In genomic region chr2:118983812-118984211, GRCm38 (mm10) we compare ENCODE assay signal across 21 mouse cellular contexts. TPM values are rescaled to one million over a fixed set of nuclear protein-coding genes. Genes with fewer than 3 reads are reported as not detected.
DNase-seq lines count a peak whose midpoint lies in the region; ATAC-seq and TF ChIP-seq lines count a peak whose summit lies in the region.
"Had no signal": no experiment of that assay in that cellular context is flagged by ENCODE, and none has a peak within 500 bp of the region (broad histone marks: within the 10 kb centered on the region; RNA-seq: fewer than 3 reads in every experiment).

No protein-coding gene starts in this region.

- no peak for TF ChIP-seq POLR2A in MEL (IDR thresholded peaks at IDR 0.05; ENCODE audit: control insufficient read depth in 1 of 2, insufficient read depth in 1 of 2, low read depth in 1 of 2, low read length in 2 of 2, poor library complexity in 1 of 2)

- H3K4me3 ChIP-seq in intestine, postnatal 0 days (ENCODE audit: low read depth, low read length), result no peak overlapping the region
- H3K4me3 ChIP-seq in intestine, embryonic 15.5 days (replicated peaks), result no peak overlapping the region
- no peak overlapping the region for H3K4me3 ChIP-seq in MEL (ENCODE audit: control insufficient read depth in 1 of 2, insufficient read depth in 1 of 2, low read depth in 2 of 2, low read length in 2 of 2)
- no peak overlapping the region for H3K4me3 ChIP-seq in forebrain, embryonic 13.5 days
- H3K4me3 ChIP-seq: embryonic facial prominence, embryonic 12.5 days; heart, embryonic 15.5 days; hindbrain, embryonic 10.5 days; limb, embryonic 15.5 days had no signal

- TF ChIP-seq CTCF in intestine, postnatal 0 days (IDR thresholded peaks at IDR 0.05; ENCODE audit: low read depth), result peak; percentile 33
- TF ChIP-seq CTCF in MEL (IDR thresholded peaks at IDR 0.05 in 2 of 3, conservative IDR thresholded peaks at IDR 0.05 in 1 of 3; ENCODE audit: control insufficient read depth in 1 of 3, insufficient read depth in 1 of 3, low read depth in 2 of 3, low read length in 3 of 3, poor library complexity in 1 of 3, severe bottlenecking in 1 of 3), result peak in 1 of 3 experiments; percentile 24; a peak in 2 of 6 replicates

- ATAC-seq in intestine, postnatal 0 days, result no peak
- ATAC-seq in intestine, embryonic 15.5 days, result no peak
- ATAC-seq in megakaryocyte progenitor cell, adult 5-6 weeks (replicated peaks; ENCODE audit: poor library complexity), result 0 out of 2 replicates have a peak, but pooled peaks have one; percentile 9
- no peak for ATAC-seq in forebrain, embryonic 13.5 days
- ATAC-seq: forebrain, embryonic 16.5 days; intestine, embryonic 16.5 days had no signal

- no peaks in the 10 kb centered on the region for H3K27me3 ChIP-seq in intestine, postnatal 0 days (replicated peaks; ENCODE audit: control insufficient read depth, insufficient read depth, low read length)
- H3K27me3 ChIP-seq in intestine, embryonic 15.5 days (replicated peaks), result no peaks in the 10 kb centered on the region
- H3K27me3 ChIP-seq in MEL (ENCODE audit: control insufficient read depth in 1 of 2, insufficient read depth in 2 of 2, low read length in 2 of 2), result no peaks in the 10 kb centered on the region
- no peaks in the 10 kb centered on the region; the same call in 1 of the 2 replicates for H3K27me3 ChIP-seq in forebrain, embryonic 13.5 days
- H3K27me3 ChIP-seq: limb, embryonic 15.5 days had no signal

- no peak for TF ChIP-seq EP300 in MEL (IDR thresholded peaks at IDR 0.05; ENCODE audit: low read depth in 1 of 2, low read length in 2 of 2)

- no peak overlapping the region for H3K27ac ChIP-seq in intestine, postnatal 0 days (ENCODE audit: low read depth, low read length)
- no peak overlapping the region for H3K27ac ChIP-seq in intestine, embryonic 15.5 days
- no peak overlapping the region for H3K27ac ChIP-seq in MEL (ENCODE audit: control insufficient read depth, low read depth, low read length)
- no peak overlapping the region for H3K27ac ChIP-seq in forebrain, embryonic 13.5 days
- H3K27ac ChIP-seq: embryonic facial prominence, embryonic 12.5 days; heart, embryonic 15.5 days; hindbrain, embryonic 10.5 days; limb, embryonic 15.5 days; macrophage had no signal

- H3K4me1 ChIP-seq in intestine, postnatal 0 days (replicated peaks; ENCODE audit: control insufficient read depth, insufficient read depth, low read length), result no peaks in the 10 kb centered on the region
- H3K4me1 ChIP-seq in intestine, embryonic 15.5 days (replicated peaks), result no peaks in the 10 kb centered on the region
- no peaks in the 10 kb centered on the region for H3K4me1 ChIP-seq in MEL (ENCODE audit: control insufficient read depth in 1 of 2, insufficient read depth in 2 of 2, low read length in 2 of 2)
- H3K4me1 ChIP-seq in forebrain, embryonic 13.5 days, result no peaks in the 10 kb centered on the region
- H3K4me1 ChIP-seq: embryonic facial prominence, embryonic 12.5 days; heart, embryonic 15.5 days; hindbrain, embryonic 10.5 days; limb, embryonic 15.5 days had no signal

- H3K36me3 ChIP-seq in intestine, postnatal 0 days (ENCODE audit: control insufficient read depth, insufficient read depth), result no peaks in the 10 kb centered on the region
- no peaks in the 10 kb centered on the region for H3K36me3 ChIP-seq in intestine, embryonic 15.5 days
- no peaks in the 10 kb centered on the region for H3K36me3 ChIP-seq in MEL (ENCODE audit: control insufficient read depth in 1 of 2, insufficient read depth in 2 of 2, low read length in 2 of 2)
- H3K36me3 ChIP-seq in forebrain, embryonic 13.5 days (ENCODE audit: poor library complexity, severe bottlenecking), result no peaks in the 10 kb centered on the region
- H3K36me3 ChIP-seq: embryonic facial prominence, embryonic 12.5 days; heart, embryonic 15.5 days; hindbrain, embryonic 10.5 days; limb, embryonic 15.5 days had no signal

- TF ChIP-seq RAD21 in MEL (IDR thresholded peaks at IDR 0.05; ENCODE audit: low read depth, low read length), result no peak

- H3K4me2 ChIP-seq in intestine, postnatal 0 days (replicated peaks; ENCODE audit: low read depth), result no peak overlapping the region
- no peak overlapping the region for H3K4me2 ChIP-seq in intestine, embryonic 15.5 days (replicated peaks)
- no peak overlapping the region for H3K4me2 ChIP-seq in forebrain, embryonic 13.5 days
- H3K4me2 ChIP-seq: embryonic facial prominence, embryonic 12.5 days; heart, embryonic 15.5 days; limb, embryonic 15.5 days; lung, embryonic 14.5 days had no signal

- no peak overlapping the region for H3K9ac ChIP-seq in intestine, postnatal 0 days (ENCODE audit: low read depth, low read length)
- no peak overlapping the region for H3K9ac ChIP-seq in intestine, embryonic 15.5 days
- H3K9ac ChIP-seq in MEL (ENCODE audit: control insufficient read depth, low read depth, low read length, poor library complexity, severe bottlenecking), result no peak overlapping the region
- no peak overlapping the region for H3K9ac ChIP-seq in forebrain, embryonic 13.5 days
- H3K9ac ChIP-seq: embryonic facial prominence, embryonic 12.5 days; heart, embryonic 15.5 days; limb, embryonic 15.5 days; lung, embryonic 14.5 days had no signal

- DNase-seq in 416B (ENCODE audit: low read depth) (peak; percentile 45), MEL (ENCODE audit: low read depth, low spot score) (no peak)
- no peak for DNase-seq in thymus, postnatal 0 days (ENCODE audit: low spot score)
- no peak for DNase-seq in retina, embryonic 14.5 days (ENCODE audit: low spot score)
- DNase-seq: adrenal gland, adult 8-10 months; heart, adult 18-20 months; kidney, postnatal 14 days; layer of hippocampus, adult 9-11 months; lung, embryonic 14.5 days; midbrain, embryonic 14.5 days had no signal

- no peaks in the 10 kb centered on the region for H3K9me3 ChIP-seq in intestine, postnatal 0 days (ENCODE audit: control insufficient read depth)
- H3K9me3 ChIP-seq in intestine, embryonic 15.5 days, result no peaks in the 10 kb centered on the region
- no peaks in the 10 kb centered on the region for H3K9me3 ChIP-seq in MEL (replicated peaks; ENCODE audit: insufficient read depth, low read length)
- no peaks in the 10 kb centered on the region for H3K9me3 ChIP-seq in forebrain, embryonic 13.5 days (replicated peaks)
- H3K9me3 ChIP-seq: embryonic facial prominence, embryonic 12.5 days; heart, embryonic 15.5 days; hindbrain, embryonic 10.5 days; limb, embryonic 15.5 days had no signal

- H3K79me2 ChIP-seq in MEL (ENCODE audit: control insufficient read depth, insufficient read depth, low read length, poor library complexity), result no peaks in the 10 kb centered on the region

- WGBS in intestine, postnatal 0 days, result 73% methylated on average over 8 of the region's 8 CpGs
- WGBS in intestine, embryonic 15.5 days, result 75% methylated on average over 8 of the region's 8 CpGs
- 79% methylated on average over 8 of the region's 8 CpGs for WGBS in forebrain, embryonic 13.5 days

TF ChIP-seq in MEL, 35 proteins besides CTCF, POLR2A, EP300 and RAD21:
- TF ChIP-seq MYC (IDR thresholded peaks at IDR 0.05; ENCODE audit: low read depth, low read length) (no peak), TAL1 (IDR thresholded peaks at IDR 0.05; ENCODE audit: low read length) (no peak), SMC3 (IDR thresholded peaks at IDR 0.05; ENCODE audit: low read depth, low read length) (peak; percentile 30; the same call in 1 of the 2 replicates), ETS1 (IDR thresholded peaks at IDR 0.05; ENCODE audit: low read depth, low read length) (no peak)

RNA-seq across cellular contexts. Expression of gene Ccdc32, which starts 45.4 kb away (rescaled TPM):
- polyA plus RNA-seq in intestine, postnatal 0 days (2015; fragmentation: Nextera tagmentation; extraction: Ambion mirVana), result 55.9 and 59.5 TPM in 2 replicates
- polyA plus RNA-seq in intestine, embryonic 15.5 days (2015; fragmentation: Nextera tagmentation; extraction: Ambion mirVana), result 30.4 and 30.6 TPM in 2 replicates
- total RNA-seq in MEL (2012; rRNA removed), result 14.8 and 18.7 TPM in 2 replicates
- polyA plus RNA-seq in MEL (2012; ENCODE audit: insufficient read depth in 1 of 2, insufficient read length in 2 of 2, low read depth in 1 of 2, low replicate concordance in 2 of 2, missing spikeins in 1 of 2), result 10 to 100 TPM in 1 of 2 experiments, not detected in 1; 15.0 TPM
- total RNA-seq in megakaryocyte progenitor cell, adult 5-6 weeks (2015), result 10.4 and 12.7 TPM in 2 replicates
- total RNA-seq in megakaryocyte progenitor cell, adult 5-6 weeks (2017), result 15.2 and 16.2 TPM in 2 replicates
- polyA plus RNA-seq in thymus, postnatal 0 days (2015; fragmentation: Nextera tagmentation; extraction: Ambion mirVana), result 20.5 and 21.3 TPM in 2 replicates
- 31.1 and 33.8 TPM in 2 replicates for polyA plus RNA-seq in forebrain, embryonic 13.5 days (2015; fragmentation: Nextera tagmentation; extraction: Ambion mirVana)

RNA-seq across cellular contexts. Expression of gene Rpusd2, which starts 50.8 kb away (rescaled TPM):
- polyA plus RNA-seq in intestine, postnatal 0 days (2015; fragmentation: Nextera tagmentation; extraction: Ambion mirVana), result 1.2 and 1.5 TPM in 2 replicates
- polyA plus RNA-seq in intestine, embryonic 15.5 days (2015; fragmentation: Nextera tagmentation; extraction: Ambion mirVana), result 4.8 and 4.9 TPM in 2 replicates
- total RNA-seq in MEL (2012; rRNA removed), result 15.2 and 18.6 TPM in 2 replicates
- polyA plus RNA-seq in MEL (2012; ENCODE audit: insufficient read depth in 1 of 2, insufficient read length in 2 of 2, low read depth in 1 of 2, low replicate concordance in 2 of 2, missing spikeins in 1 of 2), result 10 to 100 TPM in 1 of 2 experiments, not detected in 1; 15.5 TPM
- total RNA-seq in megakaryocyte progenitor cell, adult 5-6 weeks (2015), result 13.0 and 14.6 TPM in 2 replicates
- total RNA-seq in megakaryocyte progenitor cell, adult 5-6 weeks (2017), result 16.0 and 17.6 TPM in 2 replicates
- polyA plus RNA-seq in thymus, postnatal 0 days (2015; fragmentation: Nextera tagmentation; extraction: Ambion mirVana), result 4.0 and 5.4 TPM in 2 replicates
- 7.3 and 7.7 TPM in 2 replicates for polyA plus RNA-seq in forebrain, embryonic 13.5 days (2015; fragmentation: Nextera tagmentation; extraction: Ambion mirVana)

RNA-seq across cellular contexts. Expression of gene Chst14, which starts 57.5 kb away (rescaled TPM):
- polyA plus RNA-seq in intestine, postnatal 0 days (2015; fragmentation: Nextera tagmentation; extraction: Ambion mirVana), result 6.7 and 7.4 TPM in 2 replicates
- 21.0 and 21.3 TPM in 2 replicates for polyA plus RNA-seq in intestine, embryonic 15.5 days (2015; fragmentation: Nextera tagmentation; extraction: Ambion mirVana)
- 2.1 and 2.2 TPM in 2 replicates for total RNA-seq in MEL (2012; rRNA removed)
- 1 to 10 TPM in 1 of 2 experiments, not detected in 1; 5.0 TPM for polyA plus RNA-seq in MEL (2012; ENCODE audit: insufficient read depth in 1 of 2, insufficient read length in 2 of 2, low read depth in 1 of 2, low replicate concordance in 2 of 2, missing spikeins in 1 of 2)
- total RNA-seq in megakaryocyte progenitor cell, adult 5-6 weeks (2015), result 4.6 and 5.7 TPM in 2 replicates
- total RNA-seq in megakaryocyte progenitor cell, adult 5-6 weeks (2017), result 1.5 and 4.7 TPM in 2 replicates
- 6.6 and 7.7 TPM in 2 replicates for polyA plus RNA-seq in thymus, postnatal 0 days (2015; fragmentation: Nextera tagmentation; extraction: Ambion mirVana)
- 5.9 and 6.9 TPM in 2 replicates for polyA plus RNA-seq in forebrain, embryonic 13.5 days (2015; fragmentation: Nextera tagmentation; extraction: Ambion mirVana)
